7 mouse cellular contexts compared by ENCODE assay signal in the genomic region with DNA sequence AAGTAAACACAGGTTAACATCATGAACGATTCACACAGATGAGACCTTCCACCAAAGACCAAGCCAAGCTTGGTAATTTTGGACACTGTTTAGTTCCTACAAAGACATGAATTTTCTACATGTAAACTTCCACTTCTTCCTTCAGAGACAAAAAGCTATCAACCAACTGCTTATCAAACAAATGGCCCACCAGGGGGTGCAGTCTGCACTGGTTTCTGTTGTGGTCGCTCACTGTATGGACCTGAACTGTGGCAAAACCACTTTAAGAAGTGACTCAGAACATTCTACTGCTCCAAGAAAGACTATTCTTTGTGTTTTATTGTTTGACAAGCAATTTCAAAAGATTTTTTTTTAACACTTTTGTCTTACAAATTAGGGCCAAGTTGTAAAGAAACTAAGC.
DNase-seq lines count a peak whose midpoint lies in the region; ATAC-seq and TF ChIP-seq lines count a peak whose summit lies in the region.

No protein-coding gene starts in this region.

- H3K27ac ChIP-seq in forebrain, embryonic 12.5 days: no peak overlapping the region
- H3K27ac ChIP-seq in liver, embryonic 14.5 days: no peak overlapping the region

- no peak for TF ChIP-seq EP300 in liver, embryonic 14.5 days (IDR thresholded peaks at IDR 0.05; ENCODE audit: low read depth)

- H3K4me1 ChIP-seq in forebrain, embryonic 12.5 days: peaks cover 39% of the 10 kb centered on the region
- H3K4me1 ChIP-seq in liver, embryonic 14.5 days (replicated peaks; ENCODE audit: control insufficient read depth in 2 of 2, insufficient read depth in 2 of 2, low read length in 1 of 2): no peaks in the 10 kb centered on the region

- H3K27me3 ChIP-seq in forebrain, embryonic 12.5 days: peaks cover 11% of the 10 kb centered on the region; the same call in 1 of the 2 replicates
- no peaks in the 10 kb centered on the region for H3K27me3 ChIP-seq in liver, embryonic 14.5 days (ENCODE audit: control insufficient read depth, insufficient read depth, low read length)

- DNase-seq in right cerebral cortex, adult 18-20 months: peak; percentile 31
- DNase-seq in right cerebral cortex, postnatal 25 days: no peak
- peak; percentile 18 to 52 for DNase-seq in adrenal gland, postnatal 4 days (ENCODE audit: low spot score in 2 of 2)
- DNase-seq in kidney, adult 9 months: peak; percentile 54
- peak in 2 of 3 experiments; percentile 26 to 36 for DNase-seq in liver, embryonic 14.5 days (ENCODE audit: low read depth in 3 of 3, low spot score in 3 of 3)
- peak; percentile 81 for DNase-seq in right cerebral cortex, postnatal 4 days

- H3K9me3 ChIP-seq in forebrain, embryonic 12.5 days: no peaks in the 10 kb centered on the region
- no peaks in the 10 kb centered on the region for H3K9me3 ChIP-seq in liver, embryonic 14.5 days (ENCODE audit: control insufficient read depth, low read length)

- peak; percentile 57 for TF ChIP-seq CTCF in liver, embryonic 14.5 days (IDR thresholded peaks at IDR 0.05; ENCODE audit: low read depth)

- H3K4me2 ChIP-seq in forebrain, embryonic 12.5 days: no peak overlapping the region
- H3K4me2 ChIP-seq in liver, embryonic 14.5 days (ENCODE audit: low read depth): no peak overlapping the region

- H3K36me3 ChIP-seq in forebrain, embryonic 12.5 days (replicated peaks): no peaks in the 10 kb centered on the region
- H3K36me3 ChIP-seq in liver, embryonic 14.5 days (replicated peaks; ENCODE audit: control insufficient read depth, insufficient read depth, low read depth): no peaks in the 10 kb centered on the region

- no peak overlapping the region for H3K4me3 ChIP-seq in forebrain, embryonic 12.5 days (replicated peaks)
- no peak overlapping the region for H3K4me3 ChIP-seq in liver, embryonic 14.5 days (ENCODE audit: insufficient read depth in 1 of 2, low read depth in 2 of 2, low read length in 2 of 2)

- H3K9ac ChIP-seq in forebrain, embryonic 12.5 days: no peak overlapping the region
- H3K9ac ChIP-seq in liver, embryonic 14.5 days (replicated peaks): no peak overlapping the region

- ATAC-seq in forebrain, embryonic 12.5 days (ENCODE audit: low FRiP score): 0 out of 2 replicates have a peak, but pooled peaks have one; percentile 49
- ATAC-seq in liver, embryonic 14.5 days (ENCODE audit: insufficient read depth): no peak

- 48% methylated on average over 2 of the region's 2 CpGs for WGBS in forebrain, embryonic 12.5 days
- 28% methylated on average over 2 of the region's 2 CpGs for WGBS in liver, embryonic 14.5 days (ENCODE audit: insufficient replicate concordance)
